25 mouse cellular contexts compared by ENCODE assay signal in genomic region chr2:5489916-5490315, GRCm38 (mm10).
DNase-seq lines count a peak whose midpoint lies in the region; ATAC-seq and TF ChIP-seq lines count a peak whose summit lies in the region.
"Had no signal": no experiment of that assay in that cellular context is flagged by ENCODE, and none has a peak within 500 bp of the region (broad histone marks: within the 10 kb centered on the region; RNA-seq: fewer than 3 reads in every experiment).

No protein-coding gene starts in this region.

- no peak for TF ChIP-seq CTCF in forebrain, postnatal 0 days (IDR thresholded peaks at IDR 0.05; ENCODE audit: low read depth)
- no peak for TF ChIP-seq CTCF in hindbrain, postnatal 0 days (IDR thresholded peaks at IDR 0.05; ENCODE audit: low read depth)

- H3K36me3 ChIP-seq in forebrain, postnatal 0 days (ENCODE audit: insufficient read depth), result no peaks in the 10 kb centered on the region
- H3K36me3 ChIP-seq in forebrain, embryonic 16.5 days (ENCODE audit: control insufficient read depth, insufficient read depth), result no peaks in the 10 kb centered on the region
- no peaks in the 10 kb centered on the region for H3K36me3 ChIP-seq in hindbrain, postnatal 0 days (ENCODE audit: insufficient read depth, low read length)
- H3K36me3 ChIP-seq in hindbrain, embryonic 13.5 days, result no peaks in the 10 kb centered on the region
- no peaks in the 10 kb centered on the region for H3K36me3 ChIP-seq in neural tube, embryonic 12.5 days
- H3K36me3 ChIP-seq in neural tube, embryonic 14.5 days (ENCODE audit: control insufficient read depth, insufficient read depth, low read length), result no peaks in the 10 kb centered on the region
- H3K36me3 ChIP-seq: forebrain, embryonic 15.5 days; G1E; heart, embryonic 13.5 days; hindbrain, embryonic 10.5 days; limb, embryonic 15.5 days; liver, embryonic 15.5 days had no signal

- 42% methylated on average over 5 of the region's 5 CpGs for WGBS in forebrain, postnatal 0 days
- 49% methylated on average over 5 of the region's 5 CpGs for WGBS in forebrain, embryonic 16.5 days
- WGBS in hindbrain, postnatal 0 days, result 56% methylated on average over 5 of the region's 5 CpGs
- WGBS in hindbrain, embryonic 13.5 days, result 72% methylated on average over 5 of the region's 5 CpGs
- WGBS in neural tube, embryonic 12.5 days, result 72% methylated on average over 5 of the region's 5 CpGs
- 54% methylated on average over 5 of the region's 5 CpGs for WGBS in neural tube, embryonic 14.5 days

- H3K4me2 ChIP-seq in forebrain, postnatal 0 days (ENCODE audit: low read depth), result no peak overlapping the region
- H3K4me2 ChIP-seq in forebrain, embryonic 16.5 days (ENCODE audit: low read length), result no peak overlapping the region
- H3K4me2 ChIP-seq in hindbrain, postnatal 0 days (ENCODE audit: low read depth, low read length), result no peak overlapping the region
- H3K4me2 ChIP-seq in hindbrain, embryonic 13.5 days, result no peak overlapping the region
- H3K4me2 ChIP-seq in neural tube, embryonic 12.5 days (replicated peaks), result no peak overlapping the region
- H3K4me2 ChIP-seq in neural tube, embryonic 14.5 days (ENCODE audit: low read depth, low read length), result no peak overlapping the region
- H3K4me2 ChIP-seq: forebrain, embryonic 15.5 days; heart, embryonic 13.5 days; limb, embryonic 15.5 days; liver, embryonic 15.5 days had no signal

- no peak overlapping the region for H3K4me3 ChIP-seq in forebrain, postnatal 0 days (ENCODE audit: low read depth, low read length)
- H3K4me3 ChIP-seq in forebrain, embryonic 16.5 days (replicated peaks; ENCODE audit: low read length), result no peak overlapping the region
- no peak overlapping the region for H3K4me3 ChIP-seq in hindbrain, postnatal 0 days (ENCODE audit: low read length)
- no peak overlapping the region for H3K4me3 ChIP-seq in hindbrain, embryonic 13.5 days
- H3K4me3 ChIP-seq in neural tube, embryonic 12.5 days, result no peak overlapping the region
- no peak overlapping the region for H3K4me3 ChIP-seq in neural tube, embryonic 14.5 days (ENCODE audit: low read depth, low read length)
- H3K4me3 ChIP-seq: erythroblast, embryonic 14.5 days; forebrain, embryonic 15.5 days; gastrocnemius, adult 2 months; heart, embryonic 13.5 days; hindbrain, embryonic 10.5 days; limb, embryonic 15.5 days; liver, embryonic 15.5 days; megakaryocyte, embryonic 14.5 days had no signal

- no peak overlapping the region for H3K9ac ChIP-seq in forebrain, postnatal 0 days
- H3K9ac ChIP-seq in forebrain, embryonic 16.5 days (replicated peaks; ENCODE audit: low read depth, low read length), result no peak overlapping the region
- no peak overlapping the region for H3K9ac ChIP-seq in hindbrain, postnatal 0 days (replicated peaks; ENCODE audit: low read length)
- no peak overlapping the region for H3K9ac ChIP-seq in hindbrain, embryonic 13.5 days
- no peak overlapping the region for H3K9ac ChIP-seq in neural tube, embryonic 12.5 days
- H3K9ac ChIP-seq in neural tube, embryonic 14.5 days (replicated peaks; ENCODE audit: low read depth, low read length), result no peak overlapping the region
- H3K9ac ChIP-seq: forebrain, embryonic 15.5 days; heart, embryonic 13.5 days; limb, embryonic 15.5 days; liver, embryonic 15.5 days had no signal

- H3K27me3 ChIP-seq in forebrain, postnatal 0 days (ENCODE audit: insufficient read depth, low read length), result no peaks in the 10 kb centered on the region
- H3K27me3 ChIP-seq in forebrain, embryonic 16.5 days (replicated peaks; ENCODE audit: control insufficient read depth, insufficient read depth, low read length), result no peaks in the 10 kb centered on the region
- H3K27me3 ChIP-seq in hindbrain, postnatal 0 days (ENCODE audit: insufficient read depth, low read length), result no peaks in the 10 kb centered on the region
- no peaks in the 10 kb centered on the region for H3K27me3 ChIP-seq in hindbrain, embryonic 13.5 days
- no peaks in the 10 kb centered on the region for H3K27me3 ChIP-seq in neural tube, embryonic 12.5 days (replicated peaks)
- H3K27me3 ChIP-seq in neural tube, embryonic 14.5 days (ENCODE audit: control insufficient read depth, insufficient read depth, low read length), result no peaks in the 10 kb centered on the region
- H3K27me3 ChIP-seq: forebrain, embryonic 15.5 days; heart, embryonic 13.5 days; limb, embryonic 15.5 days; liver, embryonic 15.5 days; megakaryocyte, embryonic 14.5 days had no signal

- H3K4me1 ChIP-seq in forebrain, postnatal 0 days (ENCODE audit: insufficient read depth), result no peaks in the 10 kb centered on the region
- H3K4me1 ChIP-seq in forebrain, embryonic 16.5 days (replicated peaks; ENCODE audit: control insufficient read depth, insufficient read depth, low read length), result no peaks in the 10 kb centered on the region
- no peaks in the 10 kb centered on the region for H3K4me1 ChIP-seq in hindbrain, postnatal 0 days (ENCODE audit: insufficient read depth, low read length)
- no peaks in the 10 kb centered on the region for H3K4me1 ChIP-seq in hindbrain, embryonic 13.5 days (replicated peaks)
- no peaks in the 10 kb centered on the region for H3K4me1 ChIP-seq in neural tube, embryonic 12.5 days
- H3K4me1 ChIP-seq in neural tube, embryonic 14.5 days (ENCODE audit: control insufficient read depth, insufficient read depth, low read length), result no peaks in the 10 kb centered on the region
- H3K4me1 ChIP-seq: forebrain, embryonic 15.5 days; heart, embryonic 13.5 days; hindbrain, embryonic 10.5 days; limb, embryonic 15.5 days; liver, embryonic 15.5 days; megakaryocyte, embryonic 14.5 days had no signal

- no peak overlapping the region for H3K27ac ChIP-seq in forebrain, postnatal 0 days (ENCODE audit: low read depth, low read length)
- no peak overlapping the region for H3K27ac ChIP-seq in forebrain, embryonic 16.5 days (ENCODE audit: low read length)
- no peak overlapping the region for H3K27ac ChIP-seq in hindbrain, postnatal 0 days
- no peak overlapping the region for H3K27ac ChIP-seq in hindbrain, embryonic 13.5 days
- H3K27ac ChIP-seq in neural tube, embryonic 12.5 days, result no peak overlapping the region
- no peak overlapping the region for H3K27ac ChIP-seq in neural tube, embryonic 14.5 days (ENCODE audit: low read depth, low read length)
- H3K27ac ChIP-seq: gastrocnemius, adult 2 months; heart, embryonic 13.5 days; hindbrain, embryonic 10.5 days; kidney, postnatal 0 days; limb, embryonic 15.5 days; liver, embryonic 15.5 days; stomach, postnatal 0 days had no signal

- no peak for DNase-seq in forebrain, postnatal 0 days
- DNase-seq in hindbrain, postnatal 0 days (ENCODE audit: low spot score), result no peak
- DNase-seq in neural tube, embryonic 10.5 days (ENCODE audit: extremely low spot score, low spot score), result no peak
- no peak for DNase-seq in adrenal gland, postnatal 14 days
- DNase-seq: adrenal gland, postnatal 36 days; cerebellum, adult 8-10 months; gastrocnemius, adult 2 months; lung, postnatal 14 days; right cerebral cortex, adult 18-20 months; thymus, postnatal 14 days had no signal

- ATAC-seq in forebrain, postnatal 0 days, result peak; percentile 69
- no peak; the same call in 1 of the 2 replicates for ATAC-seq in forebrain, embryonic 16.5 days
- 0 out of 2 replicates have a peak, but pooled peaks have one; percentile 32 for ATAC-seq in hindbrain, postnatal 0 days
- no peak for ATAC-seq in hindbrain, embryonic 13.5 days (ENCODE audit: low FRiP score)
- 0 out of 2 replicates have a peak, but pooled peaks have one; percentile 41 for ATAC-seq in neural tube, embryonic 12.5 days (ENCODE audit: low FRiP score, low read depth)
- peak; percentile 72 for ATAC-seq in neural tube, embryonic 14.5 days (ENCODE audit: low read depth)
- ATAC-seq: forebrain, embryonic 15.5 days; intestine, embryonic 16.5 days had no signal

- H3K9me3 ChIP-seq in forebrain, postnatal 0 days (ENCODE audit: low read length), result no peaks in the 10 kb centered on the region
- H3K9me3 ChIP-seq in forebrain, embryonic 16.5 days (ENCODE audit: control insufficient read depth, low read length), result no peaks in the 10 kb centered on the region
- no peaks in the 10 kb centered on the region for H3K9me3 ChIP-seq in hindbrain, postnatal 0 days (ENCODE audit: low read length)
- no peaks in the 10 kb centered on the region for H3K9me3 ChIP-seq in hindbrain, embryonic 13.5 days
- H3K9me3 ChIP-seq in neural tube, embryonic 12.5 days, result no peaks in the 10 kb centered on the region
- no peaks in the 10 kb centered on the region for H3K9me3 ChIP-seq in neural tube, embryonic 14.5 days (ENCODE audit: control insufficient read depth, low read length)
- H3K9me3 ChIP-seq: forebrain, embryonic 15.5 days; G1E; heart, embryonic 13.5 days; hindbrain, embryonic 10.5 days; limb, embryonic 15.5 days; liver, embryonic 15.5 days had no signal

Comparison
In these comparisons a context has a peak if more than half of its experiments do, and no peak if none do; other contexts are left out.
1. ATAC-seq: peak in forebrain, postnatal 0 days (single experiment), hindbrain, postnatal 0 days (single experiment), neural tube, embryonic 12.5 days (single experiment) and neural tube, embryonic 14.5 days (single experiment); none in forebrain, embryonic 16.5 days (single experiment) and hindbrain, embryonic 13.5 days (single experiment).